Comparison of ENCODE assay signal across 8 mouse cellular contexts in genomic region chr1:134062411-134063085, GRCm38 (mm10). TPM values are rescaled to one million over a fixed set of nuclear protein-coding genes. Genes with fewer than 3 reads are reported as not detected.
A peak's percentile ranks its signal among the peaks of the same experiment; 100 is the strongest.
DNase-seq lines count a peak whose midpoint lies in the region; ATAC-seq and TF ChIP-seq lines count a peak whose summit lies in the region.

No protein-coding gene starts in this region.

- H3K4me2 ChIP-seq in lung, postnatal 0 days (replicated peaks; ENCODE audit: low read depth, low read length), result peak overlapping the region; percentile 43
- peak overlapping the region; percentile 44 for H3K4me2 ChIP-seq in hindbrain, embryonic 15.5 days
- H3K4me2 ChIP-seq in midbrain, embryonic 12.5 days (replicated peaks), result peak overlapping the region; percentile 66

- TF ChIP-seq CTCF in lung, postnatal 0 days (IDR thresholded peaks at IDR 0.05), result no peak

- no peaks in the 10 kb centered on the region for H3K36me3 ChIP-seq in lung, postnatal 0 days (ENCODE audit: insufficient read depth, low read length)
- no peaks in the 10 kb centered on the region for H3K36me3 ChIP-seq in hindbrain, embryonic 15.5 days
- H3K36me3 ChIP-seq in midbrain, embryonic 12.5 days, result no peaks in the 10 kb centered on the region

- peak; percentile 78 for DNase-seq in embryo, embryonic 10.5 days (ENCODE audit: low spot score)
- no peak for DNase-seq in embryo, embryonic 9.5 days (ENCODE audit: extremely low spot score)
- DNase-seq in lung, postnatal 0 days (ENCODE audit: low spot score), result no peak
- DNase-seq in lung, adult 18-20 months, result no peak
- DNase-seq in cerebellum, adult 11 months, result no peak

- H3K27ac ChIP-seq in lung, postnatal 0 days (ENCODE audit: low read length), result peak overlapping the region; percentile 95
- peak overlapping the region; percentile 96 for H3K27ac ChIP-seq in hindbrain, embryonic 15.5 days (replicated peaks)
- peak overlapping the region; percentile 99 for H3K27ac ChIP-seq in midbrain, embryonic 12.5 days (replicated peaks)

- H3K27me3 ChIP-seq in lung, postnatal 0 days (replicated peaks; ENCODE audit: insufficient read depth, low read length), result no peaks in the 10 kb centered on the region
- no peaks in the 10 kb centered on the region for H3K27me3 ChIP-seq in hindbrain, embryonic 15.5 days
- no peaks in the 10 kb centered on the region for H3K27me3 ChIP-seq in midbrain, embryonic 12.5 days

- WGBS in lung, postnatal 0 days, result 10% methylated on average over 11 of the region's 11 CpGs
- WGBS in hindbrain, embryonic 15.5 days, result 6% methylated on average over 11 of the region's 11 CpGs
- 1% methylated on average over 11 of the region's 11 CpGs for WGBS in midbrain, embryonic 12.5 days

- no peak for TF ChIP-seq EP300 in lung, postnatal 0 days (IDR thresholded peaks at IDR 0.05)

- no peaks in the 10 kb centered on the region for H3K9me3 ChIP-seq in lung, postnatal 0 days (ENCODE audit: low read length)
- H3K9me3 ChIP-seq in hindbrain, embryonic 15.5 days, result no peaks in the 10 kb centered on the region
- H3K9me3 ChIP-seq in midbrain, embryonic 12.5 days, result no peaks in the 10 kb centered on the region

- H3K4me3 ChIP-seq in lung, postnatal 0 days (ENCODE audit: low read depth, low read length), result no peak overlapping the region
- H3K4me3 ChIP-seq in hindbrain, embryonic 15.5 days, result no peak overlapping the region
- H3K4me3 ChIP-seq in midbrain, embryonic 12.5 days, result 0 out of 2 replicates have a peak overlapping the region, but pooled peaks have one; percentile 16

- H3K9ac ChIP-seq in lung, postnatal 0 days (replicated peaks; ENCODE audit: low read depth), result peak overlapping the region; percentile 50
- peak overlapping the region; percentile 25; the same call in 1 of the 2 replicates for H3K9ac ChIP-seq in hindbrain, embryonic 15.5 days
- H3K9ac ChIP-seq in midbrain, embryonic 12.5 days (replicated peaks), result peak overlapping the region; percentile 48; the same call in 1 of the 2 replicates

- peaks cover 66% of the 10 kb centered on the region for H3K4me1 ChIP-seq in lung, postnatal 0 days (ENCODE audit: insufficient read depth, low read depth, low read length)
- peaks cover 76% of the 10 kb centered on the region for H3K4me1 ChIP-seq in hindbrain, embryonic 15.5 days (replicated peaks)
- H3K4me1 ChIP-seq in midbrain, embryonic 12.5 days, result peaks cover 76% of the 10 kb centered on the region

- ATAC-seq in lung, postnatal 0 days, result no peak
- ATAC-seq in hindbrain, embryonic 15.5 days (ENCODE audit: low FRiP score, low read depth), result peak; percentile 36
- peak; percentile 58 for ATAC-seq in midbrain, embryonic 12.5 days (ENCODE audit: low FRiP score, low read depth)
- no peak for ATAC-seq in activated CD4-positive, CD25-positive, alpha-beta regulatory T cell, adult 4 months

RNA-seq across cellular contexts. Expression of gene Btg2, which starts 16.4 kb away (rescaled TPM):
- 177 and 184 TPM in 2 replicates for polyA plus RNA-seq in lung, postnatal 0 days (2015; fragmentation: Nextera tagmentation; extraction: Ambion mirVana)
- polyA plus RNA-seq in hindbrain, embryonic 15.5 days (2015; fragmentation: Nextera tagmentation; extraction: Ambion mirVana), result 30.4 and 49.0 TPM in 2 replicates
- 162 and 172 TPM in 2 replicates for polyA plus RNA-seq in midbrain, embryonic 12.5 days (2016; fragmentation: Nextera tagmentation; extraction: Ambion mirVana)
- 100 to 1,000 TPM; 174 to 181 TPM for polyA plus RNA-seq in activated CD4-positive, CD25-positive, alpha-beta regulatory T cell, adult 4 months (2017; shearing (Covaris generic))

RNA-seq across cellular contexts. Expression of gene Fmod, which starts 25.5 kb away (rescaled TPM):
- polyA plus RNA-seq in lung, postnatal 0 days (2015; fragmentation: Nextera tagmentation; extraction: Ambion mirVana), result 9.7 and 10.0 TPM in 2 replicates
- polyA plus RNA-seq in hindbrain, embryonic 15.5 days (2015; fragmentation: Nextera tagmentation; extraction: Ambion mirVana), result 10.2 and 11.0 TPM in 2 replicates
- 10.9 and 15.0 TPM in 2 replicates for polyA plus RNA-seq in midbrain, embryonic 12.5 days (2016; fragmentation: Nextera tagmentation; extraction: Ambion mirVana)
- polyA plus RNA-seq in activated CD4-positive, CD25-positive, alpha-beta regulatory T cell, adult 4 months (2017; shearing (Covaris generic)), result not detected

RNA-seq across cellular contexts. Expression of gene Chit1, which starts 48.5 kb away (rescaled TPM):
- 0.29 TPM in 1 of 2 replicates, not detected in the other for polyA plus RNA-seq in lung, postnatal 0 days (2015; fragmentation: Nextera tagmentation; extraction: Ambion mirVana)
- polyA plus RNA-seq in hindbrain, embryonic 15.5 days (2015; fragmentation: Nextera tagmentation; extraction: Ambion mirVana), result 0.37 and 0.38 TPM in 2 replicates
- polyA plus RNA-seq in midbrain, embryonic 12.5 days (2016; fragmentation: Nextera tagmentation; extraction: Ambion mirVana), result not detected in 2 replicates
- polyA plus RNA-seq in activated CD4-positive, CD25-positive, alpha-beta regulatory T cell, adult 4 months (2017; shearing (Covaris generic)), result not detected

Comparison
In these comparisons a context has a peak if more than half of its experiments do, and no peak if none do; other contexts are left out.
1. ATAC-seq: peak in hindbrain, embryonic 15.5 days (single experiment) and midbrain, embryonic 12.5 days (single experiment); none in lung, postnatal 0 days (single experiment) and activated CD4-positive, CD25-positive, alpha-beta regulatory T cell, adult 4 months (single experiment).
2. RNA of gene Fmod, which starts 25.5 kb away (polyA plus RNA-seq): 10.9 to 15.0 TPM in midbrain, embryonic 12.5 days, 10.2 to 11.0 TPM in hindbrain, embryonic 15.5 days and 9.7 to 10.0 TPM in lung, postnatal 0 days; not detected in activated CD4-positive, CD25-positive, alpha-beta regulatory T cell, adult 4 months; every median in the first group is over 10 times any median in the second.
3. Peak in every context shown above with its lines, with median percentiles within 50 percentile points of each other: H3K27ac ChIP-seq, H3K4me2 ChIP-seq and H3K9ac ChIP-seq.